In the genomic region with DNA sequence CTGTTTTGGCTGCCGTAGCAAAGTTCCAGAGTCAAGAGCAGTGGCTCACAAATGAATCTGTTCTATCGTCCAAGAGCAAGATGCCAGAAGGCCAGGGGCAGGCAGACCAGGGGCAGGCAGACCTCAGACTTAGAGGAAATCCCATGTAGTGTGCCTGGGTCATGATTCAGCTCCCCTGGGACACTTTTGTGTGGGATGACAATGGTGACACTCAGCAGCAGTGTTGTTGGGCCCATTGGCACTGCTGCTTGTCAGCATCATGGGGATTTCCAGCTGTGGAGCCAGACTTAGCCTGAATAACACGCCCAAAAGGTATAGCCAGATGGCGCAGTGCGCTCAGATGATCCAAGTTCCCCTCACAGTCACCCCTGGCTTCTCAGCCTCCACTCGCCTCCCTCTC, we compare ENCODE assay signal across 25 mouse cellular contexts. TPM values are rescaled to one million over a fixed set of nuclear protein-coding genes. Genes with fewer than 3 reads are reported as not detected.
DNase-seq lines count a peak whose midpoint lies in the region; ATAC-seq and TF ChIP-seq lines count a peak whose summit lies in the region.
"Had no signal": no experiment of that assay in that cellular context is flagged by ENCODE, and none has a peak within 500 bp of the region (broad histone marks: within the 10 kb centered on the region; RNA-seq: fewer than 3 reads in every experiment).

No protein-coding gene starts in this region.

- TF ChIP-seq CTCF in heart, adult 2 months (IDR thresholded peaks at IDR 0.05), result no peak

- no peaks in the 10 kb centered on the region for H3K79me2 ChIP-seq in heart, adult 2 months (replicated peaks; ENCODE audit: control insufficient read depth, insufficient read depth, low read length)
- peaks cover 48% of the 10 kb centered on the region for H3K79me2 ChIP-seq in myocyte (ENCODE audit: control insufficient read depth, insufficient read depth)

- no peak overlapping the region for H3K9ac ChIP-seq in heart, adult 2 months (ENCODE audit: low read depth, low read length)
- no peak overlapping the region for H3K9ac ChIP-seq in heart, embryonic 16.5 days (ENCODE audit: low read length)
- H3K9ac ChIP-seq: forebrain, embryonic 15.5 days; hindbrain, embryonic 14.5 days; liver, embryonic 15.5 days; lung, embryonic 15.5 days; neural tube, embryonic 15.5 days; stomach, embryonic 15.5 days had no signal

- no peaks in the 10 kb centered on the region for H3K9me3 ChIP-seq in heart, embryonic 16.5 days (replicated peaks; ENCODE audit: control insufficient read depth, low read length)
- H3K9me3 ChIP-seq: embryonic facial prominence, embryonic 10.5 days; forebrain, embryonic 15.5 days; liver, embryonic 15.5 days; lung, embryonic 15.5 days; neural tube, embryonic 15.5 days; stomach, embryonic 15.5 days had no signal

- H3ac ChIP-seq in myocyte (ENCODE audit: control insufficient read depth, insufficient read length), result no peak overlapping the region

- intact Hi-C loops in heart, adult 2 months (cut with DNase I), result no loop called here
- intact Hi-C loops in heart, postnatal 25 days (cut with DNase I), result loop anchor here (2.0 kb wide), 1 partner anchor 42 kb away; a partner anchor contains a TSS
- intact Hi-C loops in heart, postnatal 10 days (cut with DNase I), result no loop called here

- no peak for ATAC-seq in heart, embryonic 16.5 days (replicated peaks; ENCODE audit: extremely low read depth, insufficient read depth, low FRiP score)
- ATAC-seq in CD4-positive, CD25-positive, alpha-beta regulatory T cell, adult 4 months, result peak; percentile 26
- ATAC-seq: forebrain, embryonic 15.5 days; inflammation-experienced regulatory T-cells, adult 6 months had no signal

- TF ChIP-seq POLR2A in heart, adult 2 months (IDR thresholded peaks at IDR 0.05; ENCODE audit: insufficient read depth, low read depth, low read length), result no peak
- TF ChIP-seq POLR2A in myocyte (IDR thresholded peaks at IDR 0.05; ENCODE audit: insufficient read length, low read depth), result no peak

- H3K4me1 ChIP-seq in heart, adult 2 months (ENCODE audit: control insufficient read depth, insufficient read depth, low read length), result peaks cover 20% of the 10 kb centered on the region
- H3K4me1 ChIP-seq in heart, embryonic 16.5 days (ENCODE audit: control insufficient read depth, insufficient read depth, low read length), result peaks cover 44% of the 10 kb centered on the region
- H3K4me1 ChIP-seq: forebrain, embryonic 15.5 days had no signal

- H3K4me2 ChIP-seq in heart, embryonic 16.5 days (ENCODE audit: low read depth, low read length), result no peak overlapping the region
- H3K4me2 ChIP-seq in myocyte (ENCODE audit: low read depth), result peak overlapping the region; percentile 14
- H3K4me2 ChIP-seq: forebrain, embryonic 15.5 days; hindbrain, embryonic 14.5 days; liver, embryonic 15.5 days; lung, embryonic 15.5 days; neural tube, embryonic 15.5 days; stomach, embryonic 15.5 days had no signal

- H3K27me3 ChIP-seq in heart, adult 2 months (ENCODE audit: control insufficient read depth, insufficient read depth, low read length), result no peaks in the 10 kb centered on the region
- no peaks in the 10 kb centered on the region for H3K27me3 ChIP-seq in heart, embryonic 16.5 days (ENCODE audit: control insufficient read depth, insufficient read depth, low read length)
- H3K27me3 ChIP-seq in myocyte (ENCODE audit: control insufficient read depth, insufficient read depth, insufficient read length), result no peaks in the 10 kb centered on the region
- H3K27me3 ChIP-seq: forebrain, embryonic 15.5 days; lung, embryonic 15.5 days; neural tube, embryonic 15.5 days; stomach, embryonic 15.5 days had no signal

- H3K36me3 ChIP-seq in heart, adult 2 months (ENCODE audit: control insufficient read depth, insufficient read depth, low read length), result peaks cover 3% of the 10 kb centered on the region; the same call in 1 of the 2 replicates
- no peaks in the 10 kb centered on the region for H3K36me3 ChIP-seq in heart, embryonic 16.5 days (ENCODE audit: control insufficient read depth, insufficient read depth)
- no peaks in the 10 kb centered on the region for H3K36me3 ChIP-seq in myocyte (ENCODE audit: control insufficient read depth, insufficient read depth)
- H3K36me3 ChIP-seq: embryonic facial prominence, embryonic 10.5 days; forebrain, embryonic 15.5 days; liver, embryonic 15.5 days; lung, embryonic 15.5 days; neural tube, embryonic 15.5 days; stomach, embryonic 15.5 days had no signal

- H3K27ac ChIP-seq in heart, adult 2 months, result peak overlapping the region; percentile 64
- H3K27ac ChIP-seq in heart, embryonic 16.5 days (ENCODE audit: low read length), result peak overlapping the region; percentile 73
- H3K27ac ChIP-seq: embryonic facial prominence, embryonic 10.5 days; forebrain, embryonic 15.5 days; hindbrain, embryonic 14.5 days; kidney, postnatal 0 days; liver, embryonic 15.5 days; lung, embryonic 15.5 days; neural tube, embryonic 15.5 days; stomach, embryonic 15.5 days had no signal

- DNase-seq in heart, adult 2 months, result peak in 1 of 2 experiments; percentile 31
- DNase-seq in heart, postnatal 25 days (ENCODE audit: low spot score), result no peak
- no peak for DNase-seq in heart, postnatal 10 days
- no peak for DNase-seq in testis, postnatal 14 days (ENCODE audit: low spot score)
- DNase-seq: adrenal gland, postnatal 14 days; cerebellum, adult 9-10 months; gastrocnemius, postnatal 14 days; kidney, adult 2 months; layer of hippocampus, adult 9-11 months; liver; lung, postnatal 36 days; thymus, adult 18-20 months; thymus, postnatal 4 days had no signal

- no peak overlapping the region for H3K4me3 ChIP-seq in heart, adult 2 months
- no peak overlapping the region for H3K4me3 ChIP-seq in heart, embryonic 16.5 days (ENCODE audit: low read length)
- H3K4me3 ChIP-seq in myocyte, result no peak overlapping the region
- H3K4me3 ChIP-seq: embryonic facial prominence, embryonic 10.5 days; forebrain, embryonic 15.5 days; liver, embryonic 15.5 days; lung, embryonic 15.5 days; neural tube, embryonic 15.5 days; stomach, embryonic 15.5 days had no signal

- TF ChIP-seq EP300 in heart, adult 2 months (IDR thresholded peaks at IDR 0.05; ENCODE audit: insufficient read depth, low read depth, low read length), result no peak

- WGBS in heart, adult 2 months, result 46% methylated on average over 6 of the region's 6 CpGs
- 64% methylated on average over 6 of the region's 6 CpGs for WGBS in heart, embryonic 16.5 days

TF ChIP-seq in myocyte, 11 proteins besides CTCF, POLR2A, EP300 and RAD21:
- TF ChIP-seq MYOG (IDR thresholded peaks at IDR 0.05; ENCODE audit: control insufficient read depth in 1 of 3, insufficient read depth in 1 of 3, insufficient read length in 2 of 3, low read depth in 2 of 3), result no peak
- TF ChIP-seq SRF (IDR thresholded peaks at IDR 0.05; ENCODE audit: control insufficient read depth, insufficient read length, low read depth), result no peak
- no peak for TF ChIP-seq TCF3 (IDR thresholded peaks at IDR 0.05; ENCODE audit: insufficient read length, low read depth)
- no peak for TF ChIP-seq REST (IDR thresholded peaks at IDR 0.05; ENCODE audit: insufficient read depth, insufficient read length)
- TF ChIP-seq E2F4 (IDR thresholded peaks at IDR 0.05; ENCODE audit: insufficient read depth), result no peak
- TF ChIP-seq MAX (IDR thresholded peaks at IDR 0.05; ENCODE audit: low read depth), result no peak
- no peak for TF ChIP-seq TCF12 (IDR thresholded peaks at IDR 0.05; ENCODE audit: insufficient read depth, poor library complexity, severe bottlenecking)

RNA-seq across cellular contexts. Expression of a gene that starts 42.1 kb away (rescaled TPM):
- total RNA-seq in heart, adult 2 months (2021), result 10 to 100 TPM; 43.7 to 58.1 TPM
- 21.2 and 25.8 TPM in 2 replicates for polyA plus RNA-seq in heart, adult 2 months (2012; rRNA removed)
- 10 to 100 TPM; 41.6 to 48.5 TPM for total RNA-seq in heart, postnatal 25 days (2021)
- 4.2 and 5.3 TPM in 2 replicates for polyA plus RNA-seq in heart, embryonic 16.5 days (2015; fragmentation: Nextera tagmentation; extraction: Ambion mirVana)
- 10 to 100 TPM; 28.2 to 34.1 TPM for total RNA-seq in heart, postnatal 10 days (2021)
- polyA plus RNA-seq in CD4-positive, CD25-positive, alpha-beta regulatory T cell, adult 4 months (2017; shearing (Covaris generic)), result 10 to 100 TPM; 11.3 to 19.9 TPM
- polyA plus RNA-seq in myocyte (2012; fragmentation: generic; extraction: Trizol), result 32.1 TPM
